Mouse (Mus musculus) small intestine, adult 2 months (tissue): Measurements from ENCODE around the gene Lsm4.

ENCODE experiments used
- CTCF ChIP-seq: fragments of 200-500 bp; IDR thresholded peaks from 2 replicates; pipeline ENCODE4 v1.5.1; 2012; ENCODE audit warnings: low read depth, mild to moderate bottlenecking, control low read depth, inconsistent platforms, low read length, moderate library complexity, mixed read lengths; ENCODE audit not compliant: insufficient replicate concordance, insufficient read length; ENCODE audit errors: extremely low read depth
- POLR2A ChIP-seq: fragments of 200-500 bp; IDR thresholded peaks from 2 replicates; pipeline ENCODE4 v1.6.1; 2012; ENCODE audit warnings: low read depth, mild to moderate bottlenecking, control low read depth, inconsistent platforms, low read length, moderate library complexity

GRCm38 (mm10) chr8:70695318-70696018, 22.4 kb downstream of the Lsm4 start:
- TF ChIP-seq CTCF, result no peak
- no peak for TF ChIP-seq POLR2A
